Mouse (Mus musculus): ENCODE results near the gene Ly6g6c. TPM values are rescaled to one million over a fixed set of nuclear protein-coding genes. Genes with fewer than 3 reads are reported as not detected.

Ly6g6c gene
- 9.3 and 9.9 TPM in 2 replicates for polyA plus RNA-seq (2012; rRNA removed)

- TF ChIP-seq CTCF (IDR thresholded peaks at IDR 0.05; ENCODE audit: extremely low read depth, insufficient read length, insufficient replicate concordance, low read depth, low read length) (no peak), POLR2A (IDR thresholded peaks at IDR 0.05; ENCODE audit: low read depth, low read length) (no peak; the same call in 1 of the 2 replicates)
- no peaks in the 10 kb centered on the region; the same call in 1 of the 2 replicates for H3K27me3 ChIP-seq (ENCODE audit: control insufficient read depth, insufficient read depth, low read length)
- H3K4me3 ChIP-seq (ENCODE audit: low read depth, low read length): peak within 1 kb of the TSS; percentile 60
- H3K36me3 ChIP-seq (ENCODE audit: control insufficient read depth, insufficient read depth, low read length): no peaks in the 10 kb centered on the region
- 5% methylated on average over 48 of the region's 48 CpGs for WGBS
- H3K27ac ChIP-seq (ENCODE audit: insufficient read depth, low read depth, low read length): peak within 1 kb of the TSS; percentile 83
- peaks cover 25% of the 10 kb centered on the region for H3K4me1 ChIP-seq (ENCODE audit: control insufficient read depth, insufficient read depth, insufficient read length, low read length)
These were observed at the start of gene Ly6g6c for GRCm38 (mm10) chr17:35064951-35065947. Gene Ly6g6c, plus strand, starts transcription at chr17:35065388.

- TF ChIP-seq POLR2A (IDR thresholded peaks at IDR 0.05; ENCODE audit: low read depth, low read length) (no peak), CTCF (IDR thresholded peaks at IDR 0.05; ENCODE audit: extremely low read depth, insufficient read length, insufficient replicate concordance, low read depth, low read length) (no peak)
- Histone ChIP-seq H3K27ac (ENCODE audit: insufficient read depth, low read depth, low read length) (no peak within 1 kb of the TSS), H3K4me1 (ENCODE audit: control insufficient read depth, insufficient read depth, insufficient read length, low read length) (peaks cover 24% of the 10 kb centered on the region), H3K36me3 (ENCODE audit: control insufficient read depth, insufficient read depth, low read length) (peaks cover 45% of the 10 kb centered on the region), H3K4me3 (ENCODE audit: low read depth, low read length) (no peak within 1 kb of the TSS), H3K27me3 (ENCODE audit: control insufficient read depth, insufficient read depth, low read length) (no peaks in the 10 kb centered on the region)
- WGBS: 42% methylated on average over 12 of the region's 12 CpGs
These were observed 48.8 kb upstream of the Ly6g6c start, which contains the start of gene Vwa7 for GRCm38 (mm10) chr17:35016376-35016775. Gene Vwa7, plus strand, starts transcription at chr17:35016579.

DNA sequence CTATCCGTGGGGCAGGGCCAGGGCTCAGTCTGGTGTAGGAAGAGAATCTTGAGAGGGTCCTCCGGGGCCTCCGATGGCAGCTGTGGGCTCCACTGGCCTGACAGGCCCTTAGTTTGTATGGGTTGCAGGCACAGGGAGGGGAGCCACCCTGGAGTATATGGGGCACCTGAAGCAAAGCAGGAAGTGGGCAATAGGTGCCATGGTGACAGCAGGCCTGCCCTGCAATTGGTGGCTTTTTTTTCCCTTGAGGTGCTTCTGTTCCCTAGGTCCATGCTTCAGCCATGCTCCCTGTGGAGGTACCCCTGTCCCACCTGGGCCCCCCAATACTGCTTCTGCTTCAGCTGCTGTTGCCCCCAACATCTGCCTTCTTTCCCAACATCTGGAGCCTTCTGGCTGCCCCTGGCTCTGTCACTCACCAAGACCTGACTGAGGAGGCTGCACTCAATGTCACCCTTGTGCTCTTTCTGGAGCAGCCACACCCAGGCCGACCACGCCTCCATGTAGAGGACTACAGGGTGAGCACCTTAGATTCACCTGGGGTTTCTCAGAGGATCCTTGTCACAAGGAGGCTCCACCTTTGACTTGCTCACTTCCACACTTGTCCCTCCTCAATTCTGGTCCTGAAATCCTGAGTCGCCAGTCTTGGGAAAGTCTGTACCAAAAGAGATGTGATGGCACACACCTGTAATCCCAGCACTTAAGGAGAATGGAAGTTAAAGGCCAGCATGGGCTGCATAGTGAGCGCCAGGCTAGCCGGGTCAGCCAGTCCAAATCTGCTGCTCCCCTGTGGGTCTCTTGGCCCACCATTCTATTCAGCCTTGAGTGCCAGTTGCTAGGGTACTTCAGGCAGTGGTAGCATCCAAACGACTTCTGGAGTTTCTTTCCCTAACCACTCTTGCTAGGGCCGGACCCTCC lies 48.1 kb upstream of the Ly6g6c start:
- 69% methylated on average over 10 of the region's 10 CpGs for WGBS
- Histone ChIP-seq H3K27ac (ENCODE audit: insufficient read depth, low read depth, low read length) (no peak overlapping the region), H3K4me1 (ENCODE audit: control insufficient read depth, insufficient read depth, insufficient read length, low read length) (peaks cover 26% of the 10 kb centered on the region), H3K36me3 (ENCODE audit: control insufficient read depth, insufficient read depth, low read length) (peaks cover 38% of the 10 kb centered on the region), H3K4me3 (ENCODE audit: low read depth, low read length) (no peak overlapping the region), H3K27me3 (ENCODE audit: control insufficient read depth, insufficient read depth, low read length) (no peaks in the 10 kb centered on the region)
- no peak for TF ChIP-seq CTCF (IDR thresholded peaks at IDR 0.05; ENCODE audit: extremely low read depth, insufficient read length, insufficient replicate concordance, low read depth, low read length)
- TF ChIP-seq POLR2A (IDR thresholded peaks at IDR 0.05; ENCODE audit: low read depth, low read length): no peak

- Histone ChIP-seq H3K4me1 (ENCODE audit: control insufficient read depth, insufficient read depth, insufficient read length, low read length) (peaks cover 29% of the 10 kb centered on the region), H3K36me3 (ENCODE audit: control insufficient read depth, insufficient read depth, low read length) (peaks cover 32% of the 10 kb centered on the region), H3K27me3 (ENCODE audit: control insufficient read depth, insufficient read depth, low read length) (no peaks in the 10 kb centered on the region), H3K27ac (ENCODE audit: insufficient read depth, low read depth, low read length) (no peak overlapping the region), H3K4me3 (ENCODE audit: low read depth, low read length) (no peak overlapping the region)
- TF ChIP-seq CTCF (IDR thresholded peaks at IDR 0.05; ENCODE audit: extremely low read depth, insufficient read length, insufficient replicate concordance, low read depth, low read length) (no peak), POLR2A (IDR thresholded peaks at IDR 0.05; ENCODE audit: low read depth, low read length) (no peak)
- 80% methylated on average over 14 of the region's 14 CpGs for WGBS
These were observed 47.5 kb upstream of the Ly6g6c start for GRCm38 (mm10) chr17:35017706-35018030.

GRCm38 (mm10) chr17:35018171-35018570 lies 47.0 kb upstream of the Ly6g6c start:
- Histone ChIP-seq H3K4me1 (ENCODE audit: control insufficient read depth, insufficient read depth, insufficient read length, low read length) (peaks cover 31% of the 10 kb centered on the region), H3K27ac (ENCODE audit: insufficient read depth, low read depth, low read length) (no peak overlapping the region), H3K36me3 (ENCODE audit: control insufficient read depth, insufficient read depth, low read length) (peaks cover 27% of the 10 kb centered on the region), H3K27me3 (ENCODE audit: control insufficient read depth, insufficient read depth, low read length) (no peaks in the 10 kb centered on the region), H3K4me3 (ENCODE audit: low read depth, low read length) (no peak overlapping the region)
- WGBS: 59% methylated on average over 3 of the region's 3 CpGs
- TF ChIP-seq CTCF (IDR thresholded peaks at IDR 0.05; ENCODE audit: extremely low read depth, insufficient read length, insufficient replicate concordance, low read depth, low read length) (no peak), POLR2A (IDR thresholded peaks at IDR 0.05; ENCODE audit: low read depth, low read length) (no peak)

DNA sequence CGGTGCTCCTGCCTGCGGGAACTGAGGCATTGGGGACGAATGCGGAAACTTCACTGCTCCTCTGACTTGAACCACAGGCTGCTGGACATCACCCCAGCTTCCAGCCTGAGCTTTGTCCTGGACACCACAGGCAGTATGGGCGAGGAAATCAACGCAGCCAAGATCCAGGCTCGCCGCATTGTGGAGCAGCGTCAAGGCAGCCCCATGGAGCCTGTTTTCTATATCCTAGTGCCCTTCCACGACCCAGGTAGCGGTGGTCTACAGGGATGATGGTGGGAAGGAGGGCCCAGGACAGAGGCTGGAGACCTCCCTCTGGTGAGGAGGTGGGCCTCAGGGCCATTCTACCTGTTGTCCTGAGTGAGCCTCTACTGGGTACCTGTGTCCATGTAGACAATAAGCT lies 45.3 kb upstream of the Ly6g6c start:
- 87% methylated on average over 11 of the region's 11 CpGs for WGBS
- H3K4me3 ChIP-seq (ENCODE audit: low read depth, low read length): no peak overlapping the region
- H3K27me3 ChIP-seq (ENCODE audit: control insufficient read depth, insufficient read depth, low read length): no peaks in the 10 kb centered on the region
- TF ChIP-seq POLR2A (IDR thresholded peaks at IDR 0.05; ENCODE audit: low read depth, low read length) (no peak), CTCF (IDR thresholded peaks at IDR 0.05; ENCODE audit: extremely low read depth, insufficient read length, insufficient replicate concordance, low read depth, low read length) (no peak)
- no peak overlapping the region for H3K27ac ChIP-seq (ENCODE audit: insufficient read depth, low read depth, low read length)
- peaks cover 46% of the 10 kb centered on the region for H3K4me1 ChIP-seq (ENCODE audit: control insufficient read depth, insufficient read depth, insufficient read length, low read length)
- peaks cover 11% of the 10 kb centered on the region for H3K36me3 ChIP-seq (ENCODE audit: control insufficient read depth, insufficient read depth, low read length)
